Mouse (Mus musculus) heart, postnatal 0 days (tissue): ENCODE measurements around the gene Inafm2.

ENCODE experiments used
- CTCF ChIP-seq: IDR thresholded peaks from 2 replicates; pipeline ENCODE4 v1.5.1; 2016; ENCODE audit warnings: antibody characterized with exemption, control low read depth, low read depth
- EP300 ChIP-seq: IDR thresholded peaks from 2 replicates; pipeline ENCODE4 v1.6.1; 2016; ENCODE audit warnings: antibody characterized with exemption, low read depth

- TF ChIP-seq EP300 (no peak), CTCF (no peak)
These were observed 26.8 kb downstream of the Inafm2 start, which contains the start of gene Phgr1 for GRCm38 (mm10) chr2:118772158-118772874.
